Mouse (Mus musculus): Measurements from ENCODE around the gene Sparc.

DNA sequence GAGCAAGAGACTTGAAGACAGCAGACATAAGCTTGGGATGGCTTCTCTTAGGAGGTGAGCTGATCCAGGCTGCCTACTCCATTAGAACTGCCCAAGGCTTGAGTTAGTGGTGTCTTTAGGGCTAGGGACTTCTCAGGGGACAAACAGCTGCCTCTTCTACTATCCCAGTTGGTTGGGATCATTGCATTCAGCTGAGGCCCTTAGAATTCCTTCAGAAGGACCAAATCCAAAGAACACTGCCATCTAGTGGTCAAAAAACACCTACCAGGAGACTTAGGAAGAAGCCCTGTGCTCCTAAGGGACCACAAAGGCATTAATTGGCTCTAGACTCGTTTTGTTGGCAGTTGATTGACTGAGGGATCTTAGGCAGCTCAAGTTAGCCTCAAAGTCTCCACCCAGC lies 21.8 kb upstream of the Sparc start:
- TF ChIP-seq CTCF (IDR thresholded peaks at IDR 0.05; ENCODE audit: low read depth, low read length), result no peak
- no peak for TF ChIP-seq POLR2A (IDR thresholded peaks at IDR 0.05; ENCODE audit: borderline replicate concordance, low read depth, low read length)

Data from bone marrow macrophage, adult 2 months (primary cell).